Mouse (Mus musculus): Measurements from ENCODE around the gene Gcn1l1. TPM values are rescaled to one million over a fixed set of nuclear protein-coding genes. Genes with fewer than 3 reads are reported as not detected.
"Not testable (repeated sequence)": the region's sequence is repeated elsewhere in the genome, so short reads cannot be mapped to it uniquely, and the experiment has no call there.

The Gcn1l1 gene
- 11.4 and 11.8 TPM in 2 replicates for polyA plus RNA-seq (2012; rRNA removed)
- polyA plus RNA-seq (2014; fragmentation: Nextera tagmentation; extraction: Ambion mirVana), result 14.4 and 14.8 TPM in 2 replicates

- Histone ChIP-seq H3K36me3 (replicated peaks; ENCODE audit: control insufficient read depth, insufficient read depth, low read depth) (peaks cover 39% of the 10 kb centered on the region), H3K27ac (peak within 1 kb of the TSS; percentile 10), H3K4me2 (ENCODE audit: low read depth) (peak within 1 kb of the TSS; percentile 86), H3K4me3 (ENCODE audit: insufficient read depth in 1 of 2, low read depth in 2 of 2, low read length in 2 of 2) (peak within 1 kb of the TSS; percentile 91 to 92), H3K9me3 (ENCODE audit: control insufficient read depth, low read length) (no peaks in the 10 kb centered on the region), H3K4me1 (replicated peaks; ENCODE audit: control insufficient read depth in 2 of 2, insufficient read depth in 2 of 2, low read length in 1 of 2) (peaks cover 5 to 31% of the 10 kb centered on the region in 2 experiments; a peak in 3 of 4 replicates), H3K27me3 (ENCODE audit: control insufficient read depth, insufficient read depth, low read length) (no peaks in the 10 kb centered on the region), H3K9ac (replicated peaks) (peak within 1 kb of the TSS; percentile 93)
- TF ChIP-seq EP300 (IDR thresholded peaks at IDR 0.05; ENCODE audit: low read depth) (no peak), CTCF (IDR thresholded peaks at IDR 0.05; ENCODE audit: low read depth) (peak; percentile 29; the same call in 1 of the 2 replicates)
- ATAC-seq (ENCODE audit: insufficient read depth) (peak; percentile 78), DNase-seq (ENCODE audit: low read depth in 3 of 3, low spot score in 3 of 3) (peak in 2 of 3 experiments; percentile 49 to 58)
- WGBS (ENCODE audit: insufficient replicate concordance), result 2% methylated on average over 52 of the region's 55 CpGs
Observed at GRCm38 (mm10) chr5:115564737-115565393, at the start of gene Gcn1l1. TSS of gene Gcn1l1 (plus strand) at chr5:115565254.

GRCm38 (mm10) chr5:115516081-115516907 lies 48.8 kb upstream of the Gcn1l1 start:
- H3K27me3 ChIP-seq (ENCODE audit: control insufficient read depth, insufficient read depth, low read length), result no peaks in the 10 kb centered on the region
- ATAC-seq (ENCODE audit: insufficient read depth) (peak; percentile 32; the same call in 1 of the 2 replicates), DNase-seq (ENCODE audit: low read depth in 3 of 3, low spot score in 3 of 3) (no peak)
- H3K4me1 ChIP-seq (replicated peaks; ENCODE audit: control insufficient read depth in 2 of 2, insufficient read depth in 2 of 2, low read length in 1 of 2), result peaks cover 10 to 27% of the 10 kb centered on the region in 2 experiments; a peak in 3 of 4 replicates
- peak overlapping the region; percentile 0; the same call in 1 of the 2 replicates for H3K27ac ChIP-seq
- H3K36me3 ChIP-seq (replicated peaks; ENCODE audit: control insufficient read depth, insufficient read depth, low read depth), result no peaks in the 10 kb centered on the region
- H3K4me3 ChIP-seq (ENCODE audit: insufficient read depth in 1 of 2, low read depth in 2 of 2, low read length in 2 of 2), result peak overlapping the region in 1 of 2 experiments; percentile 10; a peak in 1 of 4 replicates
- no peaks in the 10 kb centered on the region for H3K9me3 ChIP-seq (ENCODE audit: control insufficient read depth, low read length)
- 33% methylated on average over 32 of the region's 32 CpGs for WGBS (ENCODE audit: insufficient replicate concordance)
- TF ChIP-seq EP300 (IDR thresholded peaks at IDR 0.05; ENCODE audit: low read depth) (no peak), CTCF (IDR thresholded peaks at IDR 0.05; ENCODE audit: low read depth) (no peak)
- peak overlapping the region; percentile 47 for H3K4me2 ChIP-seq (ENCODE audit: low read depth)
- H3K9ac ChIP-seq (replicated peaks), result no peak overlapping the region

- no peaks in the 10 kb centered on the region for H3K36me3 ChIP-seq (replicated peaks; ENCODE audit: control insufficient read depth, insufficient read depth, low read depth)
- no peaks in the 10 kb centered on the region for H3K27me3 ChIP-seq (ENCODE audit: control insufficient read depth, insufficient read depth, low read length)
- no peak overlapping the region for H3K4me2 ChIP-seq (ENCODE audit: low read depth)
- DNase-seq (ENCODE audit: low read depth in 3 of 3, low spot score in 3 of 3) (no peak), ATAC-seq (ENCODE audit: insufficient read depth) (no peak)
- no peak overlapping the region for H3K9ac ChIP-seq (replicated peaks)
- H3K27ac ChIP-seq, result no peak overlapping the region
- H3K4me1 ChIP-seq (replicated peaks; ENCODE audit: control insufficient read depth in 2 of 2, insufficient read depth in 2 of 2, low read length in 1 of 2), result peaks cover 10 to 28% of the 10 kb centered on the region in 2 experiments; a peak in 3 of 4 replicates
- H3K4me3 ChIP-seq (ENCODE audit: insufficient read depth in 1 of 2, low read depth in 2 of 2, low read length in 2 of 2), result no peak overlapping the region
- H3K9me3 ChIP-seq (ENCODE audit: control insufficient read depth, low read length), result no peaks in the 10 kb centered on the region
- WGBS (ENCODE audit: insufficient replicate concordance), result 66% methylated on average over 7 of the region's 7 CpGs
- TF ChIP-seq EP300 (IDR thresholded peaks at IDR 0.05; ENCODE audit: low read depth), result no peak
- TF ChIP-seq CTCF (IDR thresholded peaks at IDR 0.05; ENCODE audit: low read depth), result no peak
Observed at GRCm38 (mm10) chr5:115516908-115517307, 48.1 kb upstream of the Gcn1l1 start.

GRCm38 (mm10) chr5:115517501-115517900 lies 47.6 kb upstream of the Gcn1l1 start:
- H3K27me3 ChIP-seq (ENCODE audit: control insufficient read depth, insufficient read depth, low read length), result no peaks in the 10 kb centered on the region
- ATAC-seq (ENCODE audit: insufficient read depth), result no peak

GRCm38 (mm10) chr5:115518214-115518613 lies 46.8 kb upstream of the Gcn1l1 start:
- 76% methylated on average over 8 of the region's 8 CpGs for WGBS (ENCODE audit: insufficient replicate concordance)
- not testable (repeated sequence) for ATAC-seq (ENCODE audit: insufficient read depth)
- H3K4me1 ChIP-seq (replicated peaks; ENCODE audit: control insufficient read depth in 2 of 2, insufficient read depth in 2 of 2, low read length in 1 of 2), result peaks cover 13 to 37% of the 10 kb centered on the region in 2 experiments; a peak in 3 of 4 replicates

More at GRCm38 (mm10) chr5:115517501-115517900, 47.6 kb upstream of the Gcn1l1 start:
- no peak overlapping the region for H3K4me3 ChIP-seq (ENCODE audit: insufficient read depth in 1 of 2, low read depth in 2 of 2, low read length in 2 of 2)
- H3K4me2 ChIP-seq (ENCODE audit: low read depth), result no peak overlapping the region
- no peak for TF ChIP-seq CTCF (IDR thresholded peaks at IDR 0.05; ENCODE audit: low read depth)
- no peak for TF ChIP-seq EP300 (IDR thresholded peaks at IDR 0.05; ENCODE audit: low read depth)
- H3K4me1 ChIP-seq (replicated peaks; ENCODE audit: control insufficient read depth in 2 of 2, insufficient read depth in 2 of 2, low read length in 1 of 2), result peaks cover 13 to 31% of the 10 kb centered on the region in 2 experiments; a peak in 3 of 4 replicates
- no peaks in the 10 kb centered on the region for H3K36me3 ChIP-seq (replicated peaks; ENCODE audit: control insufficient read depth, insufficient read depth, low read depth)
- no peaks in the 10 kb centered on the region for H3K9me3 ChIP-seq (ENCODE audit: control insufficient read depth, low read length)
- H3K9ac ChIP-seq (replicated peaks), result no peak overlapping the region
- no peak for DNase-seq (ENCODE audit: low read depth in 3 of 3, low spot score in 3 of 3)
- no peak overlapping the region for H3K27ac ChIP-seq
- WGBS (ENCODE audit: insufficient replicate concordance), result 64% methylated on average over 9 of the region's 9 CpGs

More at GRCm38 (mm10) chr5:115518214-115518613, 46.8 kb upstream of the Gcn1l1 start:
- H3K27me3 ChIP-seq (ENCODE audit: control insufficient read depth, insufficient read depth, low read length); H3K9me3 ChIP-seq (ENCODE audit: control insufficient read depth, low read length); H3K4me3 ChIP-seq (ENCODE audit: insufficient read depth in 1 of 2, low read depth in 2 of 2, low read length in 2 of 2); H3K36me3 ChIP-seq (replicated peaks; ENCODE audit: control insufficient read depth, insufficient read depth, low read depth); H3K27ac ChIP-seq; DNase-seq (ENCODE audit: low read depth in 3 of 3, low spot score in 3 of 3); H3K4me2 ChIP-seq (ENCODE audit: low read depth); H3K9ac ChIP-seq (replicated peaks): not testable (repeated sequence)
